Mouse (Mus musculus): ENCODE measurements around the gene Gm49361. TPM values are rescaled to one million over a fixed set of nuclear protein-coding genes. Genes with fewer than 3 reads are reported as not detected.
"Not testable (repeated sequence)": the region's sequence is repeated elsewhere in the genome, so short reads cannot be mapped to it uniquely, and the experiment has no call there.

Gene Gm49361
- polyA plus RNA-seq, 1 experiment from 2014 or later = not detected

DNA sequence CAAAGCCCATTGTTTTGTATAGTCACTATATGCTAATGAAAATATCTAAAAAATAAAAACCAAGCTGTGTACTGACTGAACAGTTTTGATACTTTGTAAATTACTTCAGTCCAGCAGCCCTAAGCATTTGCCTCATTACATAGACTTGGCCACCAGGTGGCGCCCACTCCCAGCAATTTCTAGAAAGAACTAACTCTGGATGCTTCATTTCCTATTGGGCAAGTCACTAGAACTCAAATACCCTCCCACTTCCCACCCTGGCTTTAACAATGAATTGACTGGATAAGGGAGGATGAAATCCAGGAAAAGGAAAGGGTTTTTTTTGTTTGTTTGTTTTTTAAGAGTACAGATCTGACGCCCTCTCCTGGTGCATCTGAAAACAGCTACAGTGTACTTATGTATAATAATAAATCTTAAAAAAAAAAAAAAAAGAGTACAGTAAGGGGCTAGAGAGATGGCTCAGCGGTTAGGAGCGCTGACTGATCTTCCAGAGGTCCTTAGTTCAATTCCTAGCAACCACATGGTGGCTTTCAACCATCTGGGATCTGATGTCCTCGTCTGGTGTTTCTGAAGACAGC, 65.9 kb downstream of the Gm49361 start:
- Histone ChIP-seq H3K4me3 (ENCODE audit: low read length) (no peak overlapping the region), H3K4me2 (replicated peaks; ENCODE audit: low read depth, low read length) (no peak overlapping the region), H3K36me3 (ENCODE audit: insufficient read depth, low read length) (no peaks in the 10 kb centered on the region), H3K9me3 (ENCODE audit: low read length) (no peaks in the 10 kb centered on the region), H3K27me3 (ENCODE audit: insufficient read depth, low read length) (no peaks in the 10 kb centered on the region), H3K27ac (ENCODE audit: low read length) (no peak overlapping the region), H3K4me1 (ENCODE audit: insufficient read depth, low read length) (no peaks in the 10 kb centered on the region), H3K9ac (replicated peaks; ENCODE audit: low read length) (no peak overlapping the region)
- 44% methylated on average over 5 of the region's 5 CpGs for WGBS
- peak; percentile 69 for ATAC-seq (ENCODE audit: low FRiP score, low TSS enrichment)

DNA sequence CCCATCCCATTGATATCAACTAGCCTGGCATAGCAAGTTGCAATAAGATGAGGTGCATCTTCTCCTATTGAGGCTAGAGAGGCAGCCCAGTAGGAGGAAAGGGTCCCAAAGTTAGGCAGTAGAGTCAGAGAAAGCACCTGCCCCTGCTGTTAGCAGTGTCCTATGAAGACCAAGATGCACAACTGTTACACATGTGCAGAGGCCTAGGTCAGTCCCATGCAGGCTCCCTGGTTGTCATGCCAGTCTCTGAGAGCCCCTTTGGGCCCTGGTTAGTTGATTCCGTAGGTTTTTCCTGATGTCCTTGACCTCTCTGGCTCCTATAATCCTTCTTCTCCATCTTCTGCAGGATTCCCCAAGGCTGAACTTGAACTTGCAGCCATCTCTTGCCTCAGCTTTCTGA, 66.4 kb downstream of the Gm49361 start:
- H3K9ac ChIP-seq (replicated peaks; ENCODE audit: low read length) = no peak overlapping the region
- no peak overlapping the region for H3K27ac ChIP-seq (ENCODE audit: low read length)
- no peaks in the 10 kb centered on the region for H3K27me3 ChIP-seq (ENCODE audit: insufficient read depth, low read length)
- 34% methylated on average over 1 of the region's 1 CpGs for WGBS
- no peaks in the 10 kb centered on the region for H3K4me1 ChIP-seq (ENCODE audit: insufficient read depth, low read length)
- no peak for ATAC-seq (ENCODE audit: low FRiP score, low TSS enrichment)
- H3K36me3 ChIP-seq (ENCODE audit: insufficient read depth, low read length) = no peaks in the 10 kb centered on the region
- H3K4me2 ChIP-seq (replicated peaks; ENCODE audit: low read depth, low read length) = no peak overlapping the region
- H3K4me3 ChIP-seq (ENCODE audit: low read length) = no peak overlapping the region
- H3K9me3 ChIP-seq (ENCODE audit: low read length) = no peaks in the 10 kb centered on the region

DNA sequence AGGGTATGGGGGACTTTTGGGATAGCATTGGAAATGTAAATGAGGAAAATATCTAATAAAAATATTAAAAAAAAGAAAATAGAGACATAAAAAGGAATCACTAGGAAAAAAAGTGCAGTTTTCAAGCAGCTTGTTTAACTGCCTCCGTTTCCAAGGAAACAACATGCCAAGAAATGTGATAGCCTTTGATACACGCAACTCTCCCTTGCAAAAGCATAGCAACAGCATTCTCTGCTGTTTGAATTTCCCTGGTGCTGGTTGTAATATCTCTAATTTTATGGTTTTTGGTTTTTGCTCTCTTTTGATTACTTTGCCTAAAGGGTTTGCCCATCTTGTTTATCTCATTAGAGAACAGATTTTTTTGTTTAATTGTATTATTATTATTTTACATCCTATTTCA, 70.4 kb downstream of the Gm49361 start:
- WGBS = 38% methylated on average over 2 of the region's 2 CpGs

DNA sequence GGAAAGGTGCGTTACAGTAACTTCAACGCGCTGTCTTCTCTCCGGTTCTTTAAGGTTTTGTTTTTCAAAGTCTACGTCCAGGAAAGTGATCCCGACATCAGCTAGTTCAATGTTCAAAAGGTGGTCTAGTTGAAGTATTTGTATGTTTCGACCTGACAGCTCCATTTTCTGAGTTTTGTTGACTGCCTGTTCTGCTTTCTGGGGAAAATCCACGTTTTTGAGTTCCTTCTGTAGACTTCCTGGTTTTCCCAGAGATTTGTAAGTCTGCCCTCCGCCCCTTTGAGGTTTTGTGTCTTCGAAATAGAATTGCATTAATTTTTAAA, 80.3 kb downstream of the Gm49361 start:
- H3K9ac ChIP-seq (replicated peaks; ENCODE audit: low read length) = peak overlapping the region; percentile 90
- H3K36me3 ChIP-seq (ENCODE audit: insufficient read depth, low read length) = no peaks in the 10 kb centered on the region
- no peaks in the 10 kb centered on the region for H3K27me3 ChIP-seq (ENCODE audit: insufficient read depth, low read length)
- H3K27ac ChIP-seq (ENCODE audit: low read length) = peak overlapping the region; percentile 88
- WGBS = 11% methylated on average over 10 of the region's 10 CpGs
- H3K4me2 ChIP-seq (replicated peaks; ENCODE audit: low read depth, low read length) = peak overlapping the region; percentile 77
- H3K4me1 ChIP-seq (ENCODE audit: insufficient read depth, low read length) = peaks cover 15% of the 10 kb centered on the region
- peak overlapping the region; percentile 78 for H3K4me3 ChIP-seq (ENCODE audit: low read length)
- H3K9me3 ChIP-seq (ENCODE audit: low read length) = no peaks in the 10 kb centered on the region
- no peak for ATAC-seq (ENCODE audit: low FRiP score, low TSS enrichment)

More for the DNA sequence above, 70.4 kb downstream of the Gm49361 start:
- no peak overlapping the region for H3K4me2 ChIP-seq (replicated peaks; ENCODE audit: low read depth, low read length)
- H3K4me3 ChIP-seq (ENCODE audit: low read length) = no peak overlapping the region
- no peaks in the 10 kb centered on the region for H3K9me3 ChIP-seq (ENCODE audit: low read length)
- no peaks in the 10 kb centered on the region for H3K36me3 ChIP-seq (ENCODE audit: insufficient read depth, low read length)
- no peaks in the 10 kb centered on the region for H3K27me3 ChIP-seq (ENCODE audit: insufficient read depth, low read length)
- no peak for ATAC-seq (ENCODE audit: low FRiP score, low TSS enrichment)
- no peaks in the 10 kb centered on the region for H3K4me1 ChIP-seq (ENCODE audit: insufficient read depth, low read length)
- H3K9ac ChIP-seq (replicated peaks; ENCODE audit: low read length) = no peak overlapping the region
- no peak overlapping the region for H3K27ac ChIP-seq (ENCODE audit: low read length)

DNA sequence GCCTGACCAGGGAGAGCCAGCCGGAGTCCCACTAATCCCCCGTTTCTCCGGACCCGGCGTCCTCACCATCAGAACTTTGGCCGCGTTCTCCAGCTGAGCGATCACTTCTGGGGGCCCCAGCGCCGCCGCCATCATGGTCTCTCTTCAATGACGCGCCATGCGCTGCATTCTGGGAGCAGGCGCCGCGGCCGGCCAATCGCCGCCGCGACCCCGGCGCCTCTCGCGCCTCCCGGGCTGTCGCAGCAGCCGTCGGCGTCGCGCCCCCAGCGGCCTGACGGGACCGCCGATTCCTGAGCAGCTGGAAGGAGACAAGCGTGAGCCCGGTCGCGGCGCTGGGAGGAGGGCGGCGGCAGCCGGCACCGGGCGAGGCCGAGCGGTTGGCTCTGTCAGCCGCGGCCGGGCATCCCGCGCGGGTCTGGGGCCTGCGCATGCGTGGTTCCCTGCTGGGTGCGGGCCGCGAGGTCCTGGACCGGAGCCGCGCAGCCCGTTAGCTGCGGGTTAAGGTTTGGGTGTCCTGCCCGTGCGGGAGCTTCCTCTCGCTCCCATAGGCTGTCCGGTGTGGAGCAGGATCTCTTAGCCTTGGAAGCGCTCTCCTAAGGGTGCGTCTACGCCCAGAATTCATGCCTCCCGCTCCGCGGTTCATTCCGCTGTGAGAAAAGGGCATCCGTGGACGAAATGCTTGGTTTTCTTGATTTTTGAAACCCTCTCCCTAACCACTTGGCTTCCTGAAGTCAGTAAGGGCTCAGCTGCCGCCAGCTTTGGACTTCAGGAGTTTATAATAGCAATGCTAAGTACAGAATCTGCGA, 80.9 kb downstream of the Gm49361 start, which contains the start of gene Xpo4:
Gene Xpo4 (minus strand): TSS at position 609 of the 806 bp plus-strand sequence.
- under 1% methylated on average over 65 of the region's 80 CpGs for WGBS
- peak within 1 kb of the TSS; percentile 88 for H3K27ac ChIP-seq (ENCODE audit: low read length)
- no peaks in the 10 kb centered on the region for H3K36me3 ChIP-seq (ENCODE audit: insufficient read depth, low read length)
- H3K27me3 ChIP-seq (ENCODE audit: insufficient read depth, low read length) = no peaks in the 10 kb centered on the region
- peaks cover 15% of the 10 kb centered on the region for H3K4me1 ChIP-seq (ENCODE audit: insufficient read depth, low read length)
- peak within 1 kb of the TSS; percentile 90 for H3K9ac ChIP-seq (replicated peaks; ENCODE audit: low read length)
- H3K4me3 ChIP-seq (ENCODE audit: low read length) = peak within 1 kb of the TSS; percentile 78
- peak; percentile 95 for ATAC-seq (ENCODE audit: low FRiP score, low TSS enrichment)
- peak within 1 kb of the TSS; percentile 77 for H3K4me2 ChIP-seq (replicated peaks; ENCODE audit: low read depth, low read length)
- H3K9me3 ChIP-seq (ENCODE audit: low read length) = no peaks in the 10 kb centered on the region

DNA sequence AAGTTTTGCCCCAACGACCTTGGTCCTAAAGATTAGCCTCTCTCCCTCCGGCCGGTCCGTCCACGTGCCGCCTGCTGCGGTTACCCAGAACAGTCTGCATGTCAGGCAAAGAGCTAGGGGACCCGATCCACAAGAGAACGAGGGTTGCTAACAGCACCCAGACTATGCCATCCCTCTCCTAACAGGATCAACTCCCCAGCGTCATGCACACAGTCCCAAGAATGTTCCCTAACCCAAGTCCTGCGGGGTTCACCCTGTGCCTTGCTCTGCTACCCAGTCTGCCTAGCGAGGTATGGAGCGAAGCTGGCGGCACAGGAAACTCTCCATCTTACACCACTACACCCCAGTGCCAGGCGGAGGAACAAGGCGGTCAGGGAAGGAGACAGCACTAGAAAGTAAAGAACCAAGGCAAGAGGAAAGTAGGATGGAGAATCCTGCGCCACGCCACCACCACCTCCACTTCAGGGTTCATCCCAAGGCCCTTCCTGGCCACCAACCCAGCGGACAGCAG, 81.5 kb downstream of the Gm49361 start:
- WGBS = 0% methylated on average over 19 of the region's 19 CpGs

DNA sequence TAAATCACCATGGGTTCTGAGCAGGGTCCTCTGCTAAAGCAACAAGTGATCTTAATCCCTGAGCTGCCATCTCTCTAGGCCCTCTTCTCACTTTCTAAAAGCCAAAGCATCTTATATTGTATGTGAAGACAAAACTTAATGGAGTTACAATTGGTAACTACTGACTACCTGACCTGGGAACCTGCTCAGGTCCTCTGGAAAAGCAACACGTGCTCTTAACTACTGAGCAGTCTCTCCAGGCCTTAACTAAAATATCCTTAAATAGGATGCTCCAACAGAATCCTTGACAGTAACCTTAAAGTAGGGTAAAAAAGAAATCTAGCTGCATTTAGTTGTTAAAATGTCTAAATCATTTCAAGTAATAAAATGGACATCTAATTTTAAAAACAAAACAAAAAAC, 82.3 kb downstream of the Gm49361 start:
- peak overlapping the region; percentile 78 for H3K4me3 ChIP-seq (ENCODE audit: low read length)
- no peaks in the 10 kb centered on the region for H3K27me3 ChIP-seq (ENCODE audit: insufficient read depth, low read length)
- no peak overlapping the region for H3K27ac ChIP-seq (ENCODE audit: low read length)
- no peaks in the 10 kb centered on the region for H3K36me3 ChIP-seq (ENCODE audit: insufficient read depth, low read length)
- no peak overlapping the region; the same call in 1 of the 2 replicates for H3K9ac ChIP-seq (replicated peaks; ENCODE audit: low read length)
- peaks cover 15% of the 10 kb centered on the region for H3K4me1 ChIP-seq (ENCODE audit: insufficient read depth, low read length)
- peak overlapping the region; percentile 77 for H3K4me2 ChIP-seq (replicated peaks; ENCODE audit: low read depth, low read length)
- ATAC-seq (ENCODE audit: low FRiP score, low TSS enrichment) = no peak
- H3K9me3 ChIP-seq (ENCODE audit: low read length) = no peaks in the 10 kb centered on the region
- 13% methylated on average over 1 of the region's 1 CpGs for WGBS

More for the DNA sequence above, 81.5 kb downstream of the Gm49361 start:
- H3K27ac ChIP-seq (ENCODE audit: low read length) = peak overlapping the region; percentile 88
- H3K4me3 ChIP-seq (ENCODE audit: low read length) = peak overlapping the region; percentile 78
- H3K36me3 ChIP-seq (ENCODE audit: insufficient read depth, low read length) = no peaks in the 10 kb centered on the region
- H3K4me1 ChIP-seq (ENCODE audit: insufficient read depth, low read length) = peaks cover 15% of the 10 kb centered on the region
- no peaks in the 10 kb centered on the region for H3K9me3 ChIP-seq (ENCODE audit: low read length)
- peak overlapping the region; percentile 90 for H3K9ac ChIP-seq (replicated peaks; ENCODE audit: low read length)
- ATAC-seq (ENCODE audit: low FRiP score, low TSS enrichment) = peak; percentile 68
- peak overlapping the region; percentile 77 for H3K4me2 ChIP-seq (replicated peaks; ENCODE audit: low read depth, low read length)
- no peaks in the 10 kb centered on the region for H3K27me3 ChIP-seq (ENCODE audit: insufficient read depth, low read length)

DNA sequence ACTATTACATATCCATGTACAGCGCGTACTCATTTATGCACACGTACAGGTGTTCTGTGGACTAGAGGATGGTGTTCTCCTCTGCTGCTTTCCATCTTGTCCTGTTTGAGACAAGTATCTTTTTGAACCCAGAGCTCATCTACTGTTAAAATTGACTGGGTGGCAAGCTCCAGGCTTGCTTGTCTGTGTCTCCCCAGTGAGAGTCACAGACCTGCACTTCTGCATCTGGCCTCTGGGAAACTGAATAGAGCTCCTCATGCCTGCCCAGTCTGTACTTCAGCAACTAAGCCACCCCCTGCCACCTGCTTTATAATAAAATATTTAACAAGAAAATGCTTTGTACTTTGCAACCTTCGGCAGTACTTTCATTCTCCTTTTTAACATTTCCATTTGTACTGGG, 87.6 kb downstream of the Gm49361 start:
- Histone ChIP-seq H3K4me3 (ENCODE audit: low read length) (no peak overlapping the region), H3K36me3 (ENCODE audit: insufficient read depth, low read length) (no peaks in the 10 kb centered on the region), H3K4me2 (replicated peaks; ENCODE audit: low read depth, low read length) (no peak overlapping the region), H3K9me3 (ENCODE audit: low read length) (no peaks in the 10 kb centered on the region), H3K27me3 (ENCODE audit: insufficient read depth, low read length) (no peaks in the 10 kb centered on the region), H3K9ac (replicated peaks; ENCODE audit: low read length) (no peak overlapping the region), H3K27ac (ENCODE audit: low read length) (no peak overlapping the region), H3K4me1 (ENCODE audit: insufficient read depth, low read length) (peaks cover 4% of the 10 kb centered on the region; the same call in 1 of the 2 replicates)
- ATAC-seq (ENCODE audit: low FRiP score, low TSS enrichment) = no peak
- WGBS = 95% methylated on average over 4 of the region's 4 CpGs

DNA sequence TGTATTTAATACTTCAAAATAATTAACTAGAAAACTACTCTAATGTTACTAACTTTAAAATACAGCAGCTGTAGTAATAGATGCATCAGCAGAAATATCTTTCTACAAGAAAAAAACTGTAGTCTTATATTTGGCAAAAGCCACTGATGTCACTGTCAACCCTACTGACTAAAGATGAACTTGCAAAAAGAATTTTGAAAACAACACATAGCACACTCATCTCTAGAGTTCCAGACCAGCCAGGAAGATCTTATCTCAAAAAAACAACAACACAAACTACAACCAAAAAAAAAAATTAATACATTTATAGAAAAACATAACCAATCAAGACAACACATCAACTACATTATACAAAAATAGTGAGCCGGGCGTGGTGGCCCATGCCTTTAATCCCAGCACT, 88.4 kb downstream of the Gm49361 start:
- Histone ChIP-seq H3K27ac (ENCODE audit: low read length) (no peak overlapping the region), H3K27me3 (ENCODE audit: insufficient read depth, low read length) (no peaks in the 10 kb centered on the region), H3K9me3 (ENCODE audit: low read length) (no peaks in the 10 kb centered on the region), H3K36me3 (ENCODE audit: insufficient read depth, low read length) (no peaks in the 10 kb centered on the region), H3K4me3 (ENCODE audit: low read length) (no peak overlapping the region), H3K9ac (replicated peaks; ENCODE audit: low read length) (no peak overlapping the region), H3K4me1 (ENCODE audit: insufficient read depth, low read length) (no peaks in the 10 kb centered on the region), H3K4me2 (replicated peaks; ENCODE audit: low read depth, low read length) (no peak overlapping the region)
- no peak for ATAC-seq (ENCODE audit: low FRiP score, low TSS enrichment)
- WGBS = 98% methylated on average over 2 of the region's 2 CpGs

DNA sequence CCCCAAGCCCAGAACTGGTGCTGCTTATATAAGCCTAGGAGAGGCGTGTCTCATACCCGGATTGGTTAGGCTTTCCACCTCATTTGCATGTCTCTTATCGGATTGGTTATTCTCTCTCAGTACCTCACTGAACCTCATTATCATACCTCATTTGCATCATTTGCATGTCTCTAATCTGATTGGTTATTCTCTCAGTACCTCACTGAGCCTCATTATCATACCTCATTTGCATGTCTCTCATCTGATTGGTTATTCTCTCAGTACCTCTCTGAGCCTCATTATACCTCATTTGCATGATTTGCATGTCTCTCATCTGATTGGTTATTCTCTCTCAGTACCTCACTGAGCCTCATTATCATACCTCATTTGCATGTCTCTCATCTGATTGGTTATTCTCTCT, 89.4 kb downstream of the Gm49361 start:
- not testable (repeated sequence) for H3K4me2 ChIP-seq (replicated peaks; ENCODE audit: low read depth, low read length); H3K9ac ChIP-seq (replicated peaks; ENCODE audit: low read length); ATAC-seq (ENCODE audit: low FRiP score, low TSS enrichment); H3K27me3 ChIP-seq (ENCODE audit: insufficient read depth, low read length); H3K36me3 ChIP-seq (ENCODE audit: insufficient read depth, low read length); H3K9me3 ChIP-seq (ENCODE audit: low read length); H3K4me1 ChIP-seq (ENCODE audit: insufficient read depth, low read length); H3K27ac ChIP-seq (ENCODE audit: low read length); H3K4me3 ChIP-seq (ENCODE audit: low read length)
- WGBS = 93% methylated on average over 3 of the region's 3 CpGs

Measured in kidney, embryonic 16.5 days (tissue).